Mouse (Mus musculus) liver, adult 2 months (tissue): ENCODE results near the gene Slc25a34.

Experiments
- CTCF ChIP-seq: fragments of 200-500 bp; IDR thresholded peaks from 2 replicates; pipeline ENCODE4 v1.5.1; 2011; ENCODE audit warnings: low read depth, low read length, control low read depth
- POLR2A ChIP-seq: fragments of 200-500 bp; IDR thresholded peaks from 2 replicates; pipeline ENCODE4 v1.6.1; 2011; ENCODE audit warnings: low read length, control low read depth; ENCODE audit not compliant: insufficient read depth; ENCODE audit errors: extremely low read depth

DNA sequence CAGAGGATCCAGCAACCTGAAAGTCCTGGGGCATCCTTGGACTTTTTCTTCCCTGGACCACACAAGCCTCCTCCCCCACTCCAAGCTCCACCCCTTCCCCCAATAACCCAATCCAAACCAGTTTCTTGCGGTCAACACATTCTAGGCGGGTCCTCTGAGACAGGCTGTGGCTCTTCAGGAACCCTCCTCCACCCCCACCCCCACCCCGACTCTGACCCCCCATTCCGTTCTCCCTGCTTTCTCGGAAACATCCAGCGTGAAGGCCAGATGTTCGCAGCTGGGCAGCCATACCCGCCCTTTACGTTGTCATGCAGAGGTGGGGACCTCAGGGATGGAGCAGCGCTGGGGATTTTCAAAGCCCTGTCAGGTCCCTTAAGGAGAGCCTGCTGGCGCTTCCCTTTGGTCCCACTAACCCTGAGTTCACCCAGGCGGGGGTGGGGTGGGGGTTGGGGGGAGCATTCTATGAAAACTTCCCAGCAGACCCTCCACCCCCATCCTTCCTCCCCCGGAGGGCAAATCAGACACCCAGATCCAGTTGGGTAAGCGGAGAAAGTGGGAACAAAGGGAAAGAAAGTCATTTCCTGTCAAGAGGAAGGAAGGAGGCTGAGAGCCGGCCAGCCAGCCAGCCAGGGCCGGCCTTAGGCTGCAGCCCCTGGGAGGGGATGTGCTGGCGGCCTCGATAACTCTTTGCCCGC is 25.3 kb downstream of the Slc25a34 start:
- TF ChIP-seq CTCF (no peak), POLR2A (no peak)
